ENCODE assay signal across 8 mouse cellular contexts in genomic region chr4:57561055-57561454, GRCm38 (mm10). TPM values are rescaled to one million over a fixed set of nuclear protein-coding genes. Genes with fewer than 3 reads are reported as not detected.
DNase-seq lines count a peak whose midpoint lies in the region; ATAC-seq and TF ChIP-seq lines count a peak whose summit lies in the region.

No protein-coding gene starts in this region.

- peak; percentile 26 for DNase-seq in hindbrain, postnatal 0 days (ENCODE audit: low spot score)
- DNase-seq in hindbrain, embryonic 14.5 days (ENCODE audit: low spot score) = no peak
- peak; percentile 20 to 34 for DNase-seq in frontal cortex, postnatal 25 days (ENCODE audit: low spot score in 2 of 2)
- peak; percentile 55 to 79 for DNase-seq in left cerebral cortex, adult 9 months (ENCODE audit: low spot score in 2 of 2)
- DNase-seq in right cerebral cortex, postnatal 14 days = peak; percentile 55
- DNase-seq in embryo, embryonic 9.5 days (ENCODE audit: extremely low spot score) = no peak
- no peak for DNase-seq in urinary bladder, postnatal 36 days (ENCODE audit: low spot score in 2 of 2)

- no peak for ATAC-seq in hindbrain, postnatal 0 days
- no peak for ATAC-seq in hindbrain, embryonic 14.5 days (ENCODE audit: low FRiP score)
- ATAC-seq in CD4-positive, CD25-positive, alpha-beta regulatory T cell, adult 4 months = no peak

- H3K4me2 ChIP-seq in hindbrain, postnatal 0 days (ENCODE audit: low read depth, low read length) = no peak overlapping the region
- H3K4me2 ChIP-seq in hindbrain, embryonic 14.5 days (replicated peaks) = no peak overlapping the region

- no peaks in the 10 kb centered on the region for H3K4me1 ChIP-seq in hindbrain, postnatal 0 days (ENCODE audit: insufficient read depth, low read length)
- no peaks in the 10 kb centered on the region for H3K4me1 ChIP-seq in hindbrain, embryonic 14.5 days (replicated peaks; ENCODE audit: control insufficient read depth, insufficient read depth, low read length)

- H3K36me3 ChIP-seq in hindbrain, postnatal 0 days (ENCODE audit: insufficient read depth, low read length) = no peaks in the 10 kb centered on the region
- H3K36me3 ChIP-seq in hindbrain, embryonic 14.5 days (replicated peaks; ENCODE audit: control insufficient read depth, insufficient read depth) = no peaks in the 10 kb centered on the region

- WGBS in hindbrain, postnatal 0 days = 47% methylated on average over 6 of the region's 6 CpGs
- 62% methylated on average over 6 of the region's 6 CpGs for WGBS in hindbrain, embryonic 14.5 days

- H3K9ac ChIP-seq in hindbrain, postnatal 0 days (replicated peaks; ENCODE audit: low read length) = no peak overlapping the region
- no peak overlapping the region for H3K9ac ChIP-seq in hindbrain, embryonic 14.5 days

- no peaks in the 10 kb centered on the region for H3K9me3 ChIP-seq in hindbrain, postnatal 0 days (ENCODE audit: low read length)
- no peaks in the 10 kb centered on the region for H3K9me3 ChIP-seq in hindbrain, embryonic 14.5 days (ENCODE audit: control insufficient read depth, low read length)

- H3K27me3 ChIP-seq in hindbrain, postnatal 0 days (ENCODE audit: insufficient read depth, low read length) = no peaks in the 10 kb centered on the region
- no peaks in the 10 kb centered on the region; the same call in 1 of the 2 replicates for H3K27me3 ChIP-seq in hindbrain, embryonic 14.5 days (ENCODE audit: control insufficient read depth, insufficient read depth, low read length)

- H3K4me3 ChIP-seq in hindbrain, postnatal 0 days (ENCODE audit: low read length) = no peak overlapping the region
- H3K4me3 ChIP-seq in hindbrain, embryonic 14.5 days (replicated peaks; ENCODE audit: low read length) = no peak overlapping the region

- no peak for TF ChIP-seq CTCF in hindbrain, postnatal 0 days (IDR thresholded peaks at IDR 0.05; ENCODE audit: low read depth)

- no peak overlapping the region for H3K27ac ChIP-seq in hindbrain, postnatal 0 days
- no peak overlapping the region for H3K27ac ChIP-seq in hindbrain, embryonic 14.5 days

RNA-seq across cellular contexts. Expression of gene Pakap, which starts 6.9 kb away (rescaled TPM):
- total RNA-seq in hindbrain, postnatal 0 days (2014; rRNA removed) = 7.5 and 9.7 TPM in 2 replicates
- 13.1 and 14.3 TPM in 2 replicates for polyA plus RNA-seq in hindbrain, postnatal 0 days (2015; fragmentation: Nextera tagmentation; extraction: Ambion mirVana)
- polyA plus RNA-seq in hindbrain, embryonic 14.5 days (2014; fragmentation: Nextera tagmentation; extraction: Ambion mirVana) = 12.1 and 12.6 TPM in 2 replicates
- polyA plus RNA-seq in CD4-positive, CD25-positive, alpha-beta regulatory T cell, adult 4 months (2017; shearing (Covaris generic)) = 1 to 10 TPM; 2.3 to 3.7 TPM

Comparison
In these comparisons a context has a peak if more than half of its experiments do, and no peak if none do; other contexts are left out.
1. DNase-seq: peak in hindbrain, postnatal 0 days (single experiment), frontal cortex, postnatal 25 days (2 of 2), left cerebral cortex, adult 9 months (2 of 2) and right cerebral cortex, postnatal 14 days (single experiment); none in hindbrain, embryonic 14.5 days (single experiment), embryo, embryonic 9.5 days (single experiment) and urinary bladder, postnatal 36 days (0 of 2).